Mouse (Mus musculus): Measurements from ENCODE around the gene Lrcol1. TPM values are rescaled to one million over a fixed set of nuclear protein-coding genes. Genes with fewer than 3 reads are reported as not detected.

The Lrcol1 gene
- not detected in 2 replicates for polyA plus RNA-seq (2021; fragmentation: Nextera tagmentation)
- long read RNA-seq, experiment 1 = 0 reads
- long read RNA-seq, experiment 2 = 0 reads

GRCm38 (mm10) chr5:110344524-110344923 lies at the start of gene Lrcol1:
Gene Lrcol1, plus strand, starts transcription at chr5:110344730.

GRCm38 (mm10) chr5:110342648-110343284 lies 1.8 kb upstream of the Lrcol1 start, which contains the start of gene P2rx2:
Gene P2rx2, minus strand, starts transcription at chr5:110343212.

Other genes starting within 250 kb of the Lrcol1 start
- gene Plcxd1, start 244.8 kb upstream of the Lrcol1 start, polyA plus RNA-seq (2021; fragmentation: Nextera tagmentation) = 2.2 and 2.3 TPM in 2 replicates
- 32.6 and 39.1 TPM in 2 replicates for gene Gtpbp6, start 236.5 kb upstream of the Lrcol1 start, polyA plus RNA-seq (2021; fragmentation: Nextera tagmentation)
- gene Zfp605, start 234.6 kb upstream of the Lrcol1 start, polyA plus RNA-seq (2021; fragmentation: Nextera tagmentation) = 5.4 and 6.1 TPM in 2 replicates
- 12.9 and 14.5 TPM in 2 replicates for gene Chfr, start 208.9 kb upstream of the Lrcol1 start, polyA plus RNA-seq (2021; fragmentation: Nextera tagmentation)
- 10.3 and 10.9 TPM in 2 replicates for gene Golga3, start 168.0 kb upstream of the Lrcol1 start, polyA plus RNA-seq (2021; fragmentation: Nextera tagmentation)
- gene Ankle2, start 113.7 kb upstream of the Lrcol1 start, polyA plus RNA-seq (2021; fragmentation: Nextera tagmentation) = 10.8 and 13.0 TPM in 2 replicates
- gene Pgam5, start 74.8 kb upstream of the Lrcol1 start, polyA plus RNA-seq (2021; fragmentation: Nextera tagmentation) = 66.1 and 70.1 TPM in 2 replicates
- gene Pxmp2, start 58.5 kb upstream of the Lrcol1 start, polyA plus RNA-seq (2021; fragmentation: Nextera tagmentation) = 24.7 and 28.2 TPM in 2 replicates
- gene Pole, start 58.4 kb upstream of the Lrcol1 start, polyA plus RNA-seq (2021; fragmentation: Nextera tagmentation) = 0.65 and 0.82 TPM in 2 replicates
- 0.09 and 0.11 TPM in 2 replicates for gene P2rx2, start 1.5 kb upstream of the Lrcol1 start, polyA plus RNA-seq (2021; fragmentation: Nextera tagmentation)
- gene Fbrsl1, start 103.8 kb downstream of the Lrcol1 start, polyA plus RNA-seq (2021; fragmentation: Nextera tagmentation) = 6.1 and 7.5 TPM in 2 replicates
- 41.0 and 44.8 TPM in 2 replicates for gene Galnt9, start 199.6 kb downstream of the Lrcol1 start, polyA plus RNA-seq (2021; fragmentation: Nextera tagmentation)